Comparison of ENCODE assay signal across 20 mouse cellular contexts in the genomic region with DNA sequence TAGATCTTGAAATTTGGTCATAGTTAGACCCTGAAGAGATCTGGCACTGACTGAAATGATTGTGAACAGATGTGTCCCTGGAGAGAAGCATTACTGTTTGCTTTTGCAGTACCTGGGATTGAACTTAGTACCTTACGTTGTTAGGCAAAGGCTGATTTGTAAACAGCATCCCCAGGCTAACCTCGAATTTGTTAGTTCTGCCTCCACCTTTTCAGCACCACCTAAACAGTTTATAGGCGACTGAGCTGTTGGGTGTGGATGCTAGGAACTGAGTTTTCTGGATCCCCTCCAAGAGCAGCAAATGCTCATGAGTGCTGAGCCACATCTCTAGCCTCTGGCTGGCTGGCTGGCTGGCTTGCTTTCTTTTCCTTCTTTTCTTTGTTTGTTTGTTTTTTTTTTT. TPM values are rescaled to one million over a fixed set of nuclear protein-coding genes. Genes with fewer than 3 reads are reported as not detected.
DNase-seq lines count a peak whose midpoint lies in the region; ATAC-seq and TF ChIP-seq lines count a peak whose summit lies in the region.
"Had no signal": no experiment of that assay in that cellular context is flagged by ENCODE, and none has a peak within 500 bp of the region (broad histone marks: within the 10 kb centered on the region; RNA-seq: fewer than 3 reads in every experiment).

No protein-coding gene starts in this region.

- no peaks in the 10 kb centered on the region for H3K4me1 ChIP-seq in lung, embryonic 14.5 days (ENCODE audit: insufficient read depth)
- no peaks in the 10 kb centered on the region for H3K4me1 ChIP-seq in lung, postnatal 0 days (ENCODE audit: insufficient read depth, low read depth, low read length)
- no peaks in the 10 kb centered on the region for H3K4me1 ChIP-seq in liver, embryonic 11.5 days (replicated peaks; ENCODE audit: control insufficient read depth, insufficient read depth, low read length)
- 0 out of 2 replicates have a peak, but pooled peaks cover 3% of the 10 kb centered on the region for H3K4me1 ChIP-seq in liver, postnatal 0 days (ENCODE audit: insufficient read depth)
- H3K4me1 ChIP-seq: hindbrain, embryonic 15.5 days had no signal

- H3K9me3 ChIP-seq in lung, embryonic 14.5 days (ENCODE audit: low read depth, low read length) = no peaks in the 10 kb centered on the region
- no peaks in the 10 kb centered on the region for H3K9me3 ChIP-seq in lung, postnatal 0 days (ENCODE audit: low read length)
- no peaks in the 10 kb centered on the region for H3K9me3 ChIP-seq in liver, embryonic 11.5 days (ENCODE audit: control insufficient read depth, low read length)
- no peaks in the 10 kb centered on the region for H3K9me3 ChIP-seq in liver, postnatal 0 days (ENCODE audit: low read length)
- H3K9me3 ChIP-seq: hindbrain, embryonic 15.5 days had no signal

- ATAC-seq in lung, embryonic 14.5 days (ENCODE audit: insufficient read depth) = 0 out of 2 replicates have a peak, but pooled peaks have one; percentile 41
- ATAC-seq in lung, postnatal 0 days = no peak
- 0 out of 2 replicates have a peak, but pooled peaks have one; percentile 35 for ATAC-seq in liver, embryonic 11.5 days (replicated peaks; ENCODE audit: low FRiP score)
- peak; percentile 83 for ATAC-seq in liver, postnatal 0 days
- ATAC-seq: intestine, postnatal 0 days had no signal

- peak; percentile 49 for DNase-seq in lung, embryonic 14.5 days
- DNase-seq in lung, postnatal 0 days (ENCODE audit: low spot score) = no peak
- DNase-seq in liver, embryonic 11.5 days (ENCODE audit: low spot score) = no peak
- DNase-seq in liver, postnatal 0 days = no peak
- DNase-seq in right cerebral cortex, postnatal 36 days (ENCODE audit: low spot score in 2 of 2) = no peak
- no peak for DNase-seq in kidney, adult 18-20 months
- DNase-seq in embryo, embryonic 9.5 days (ENCODE audit: extremely low spot score) = no peak
- DNase-seq: adrenal gland, postnatal 36 days; cerebellum, adult 11-12 months; cerebellum, postnatal 14 days; gastrocnemius, postnatal 10 days; heart, adult 11 months; heart, postnatal 36 days; kidney, postnatal 10 days; midbrain, embryonic 14.5 days had no signal

- TF ChIP-seq CTCF in lung, embryonic 14.5 days (IDR thresholded peaks at IDR 0.05; ENCODE audit: low read depth) = no peak
- no peak for TF ChIP-seq CTCF in lung, postnatal 0 days (IDR thresholded peaks at IDR 0.05)
- no peak for TF ChIP-seq CTCF in liver, postnatal 0 days (IDR thresholded peaks at IDR 0.05; ENCODE audit: low read depth)

- H3K4me2 ChIP-seq in lung, embryonic 14.5 days = no peak overlapping the region
- H3K4me2 ChIP-seq in lung, postnatal 0 days (replicated peaks; ENCODE audit: low read depth, low read length) = no peak overlapping the region
- H3K4me2 ChIP-seq in liver, embryonic 11.5 days = no peak overlapping the region
- no peak overlapping the region for H3K4me2 ChIP-seq in liver, postnatal 0 days (ENCODE audit: low read depth, low read length)
- H3K4me2 ChIP-seq: hindbrain, embryonic 15.5 days had no signal

- H3K27me3 ChIP-seq in lung, embryonic 14.5 days (ENCODE audit: insufficient read depth, low read length) = no peaks in the 10 kb centered on the region
- H3K27me3 ChIP-seq in lung, postnatal 0 days (replicated peaks; ENCODE audit: insufficient read depth, low read length) = no peaks in the 10 kb centered on the region
- no peaks in the 10 kb centered on the region for H3K27me3 ChIP-seq in liver, embryonic 11.5 days (replicated peaks; ENCODE audit: control insufficient read depth, insufficient read depth, low read length)
- no peaks in the 10 kb centered on the region for H3K27me3 ChIP-seq in liver, postnatal 0 days (ENCODE audit: insufficient read depth, low read length)
- H3K27me3 ChIP-seq: hindbrain, embryonic 15.5 days had no signal

- H3K9ac ChIP-seq in lung, embryonic 14.5 days = no peak overlapping the region
- H3K9ac ChIP-seq in lung, postnatal 0 days (replicated peaks; ENCODE audit: low read depth) = no peak overlapping the region
- H3K9ac ChIP-seq in liver, embryonic 11.5 days (ENCODE audit: low read depth, low read length) = no peak overlapping the region
- H3K9ac ChIP-seq in liver, postnatal 0 days (replicated peaks) = no peak overlapping the region
- H3K9ac ChIP-seq: hindbrain, embryonic 15.5 days had no signal

- H3K27ac ChIP-seq in lung, embryonic 14.5 days (ENCODE audit: low read depth) = no peak overlapping the region
- H3K27ac ChIP-seq in lung, postnatal 0 days (ENCODE audit: low read length) = no peak overlapping the region
- H3K27ac ChIP-seq in liver, embryonic 11.5 days (ENCODE audit: low read depth, low read length) = no peak overlapping the region
- peak overlapping the region; percentile 22; the same call in 1 of the 2 replicates for H3K27ac ChIP-seq in liver, postnatal 0 days (ENCODE audit: low read depth)
- H3K27ac ChIP-seq: hindbrain, embryonic 15.5 days; layer of hippocampus, adult 2 months; left cerebral cortex, adult 2 months had no signal

- no peak for TF ChIP-seq EP300 in lung, postnatal 0 days (IDR thresholded peaks at IDR 0.05)
- TF ChIP-seq EP300 in liver, postnatal 0 days (IDR thresholded peaks at IDR 0.05; ENCODE audit: low read depth) = no peak

- no peak overlapping the region for H3K4me3 ChIP-seq in lung, embryonic 14.5 days (ENCODE audit: low read depth, low read length)
- no peak overlapping the region for H3K4me3 ChIP-seq in lung, postnatal 0 days (ENCODE audit: low read depth, low read length)
- no peak overlapping the region for H3K4me3 ChIP-seq in liver, embryonic 11.5 days (ENCODE audit: low read depth, low read length)
- H3K4me3 ChIP-seq in liver, postnatal 0 days (ENCODE audit: low read depth, low read length) = no peak overlapping the region
- H3K4me3 ChIP-seq: hindbrain, embryonic 15.5 days; layer of hippocampus, adult 2 months; left cerebral cortex, adult 2 months; myocyte had no signal

- H3K36me3 ChIP-seq in lung, embryonic 14.5 days (ENCODE audit: insufficient read depth) = peaks cover 1% of the 10 kb centered on the region
- H3K36me3 ChIP-seq in lung, postnatal 0 days (ENCODE audit: insufficient read depth, low read length) = no peaks in the 10 kb centered on the region
- no peaks in the 10 kb centered on the region for H3K36me3 ChIP-seq in liver, embryonic 11.5 days (ENCODE audit: control insufficient read depth, insufficient read depth, low read length)
- no peaks in the 10 kb centered on the region; the same call in 1 of the 2 replicates for H3K36me3 ChIP-seq in liver, postnatal 0 days (replicated peaks; ENCODE audit: insufficient read depth, low read length)
- H3K36me3 ChIP-seq: hindbrain, embryonic 15.5 days had no signal

- WGBS in lung, embryonic 14.5 days = 46% methylated on average over 3 of the region's 3 CpGs
- 43% methylated on average over 3 of the region's 3 CpGs for WGBS in lung, postnatal 0 days
- 54% methylated on average over 3 of the region's 3 CpGs for WGBS in liver, embryonic 11.5 days
- WGBS in liver, postnatal 0 days (ENCODE audit: insufficient replicate concordance) = 29% methylated on average over 3 of the region's 3 CpGs

RNA-seq across cellular contexts. Expression of gene Usf3, which starts 7.9 kb away (rescaled TPM):
- polyA plus RNA-seq in lung, embryonic 14.5 days (2014; fragmentation: Nextera tagmentation; extraction: Ambion mirVana) = 5.0 and 5.1 TPM in 2 replicates
- 2.4 and 2.5 TPM in 2 replicates for polyA plus RNA-seq in lung, postnatal 0 days (2015; fragmentation: Nextera tagmentation; extraction: Ambion mirVana)
- 5.7 and 5.8 TPM in 2 replicates for polyA plus RNA-seq in liver, embryonic 11.5 days (2014; fragmentation: Nextera tagmentation; extraction: Ambion mirVana)
- polyA plus RNA-seq in liver, postnatal 0 days (2015; fragmentation: Nextera tagmentation; extraction: Ambion mirVana) = 1.2 and 1.9 TPM in 2 replicates

RNA-seq across cellular contexts. Expression of gene Naa50, which starts 25.6 kb away (rescaled TPM):
- 79.0 and 82.6 TPM in 2 replicates for polyA plus RNA-seq in lung, embryonic 14.5 days (2014; fragmentation: Nextera tagmentation; extraction: Ambion mirVana)
- polyA plus RNA-seq in lung, postnatal 0 days (2015; fragmentation: Nextera tagmentation; extraction: Ambion mirVana) = 30.0 and 34.7 TPM in 2 replicates
- polyA plus RNA-seq in liver, embryonic 11.5 days (2014; fragmentation: Nextera tagmentation; extraction: Ambion mirVana) = 143 and 150 TPM in 2 replicates
- polyA plus RNA-seq in liver, postnatal 0 days (2015; fragmentation: Nextera tagmentation; extraction: Ambion mirVana) = 39.7 and 46.5 TPM in 2 replicates

RNA-seq across cellular contexts. Expression of gene Atp6v1a, which starts 25.7 kb away (rescaled TPM):
- polyA plus RNA-seq in lung, embryonic 14.5 days (2014; fragmentation: Nextera tagmentation; extraction: Ambion mirVana) = 56.4 and 59.6 TPM in 2 replicates
- polyA plus RNA-seq in lung, postnatal 0 days (2015; fragmentation: Nextera tagmentation; extraction: Ambion mirVana) = 77.7 and 87.3 TPM in 2 replicates
- 49.7 and 53.8 TPM in 2 replicates for polyA plus RNA-seq in liver, embryonic 11.5 days (2014; fragmentation: Nextera tagmentation; extraction: Ambion mirVana)
- 21.1 and 22.6 TPM in 2 replicates for polyA plus RNA-seq in liver, postnatal 0 days (2015; fragmentation: Nextera tagmentation; extraction: Ambion mirVana)
